Comparison of ENCODE assay signal across 9 mouse cellular contexts in the genomic region with DNA sequence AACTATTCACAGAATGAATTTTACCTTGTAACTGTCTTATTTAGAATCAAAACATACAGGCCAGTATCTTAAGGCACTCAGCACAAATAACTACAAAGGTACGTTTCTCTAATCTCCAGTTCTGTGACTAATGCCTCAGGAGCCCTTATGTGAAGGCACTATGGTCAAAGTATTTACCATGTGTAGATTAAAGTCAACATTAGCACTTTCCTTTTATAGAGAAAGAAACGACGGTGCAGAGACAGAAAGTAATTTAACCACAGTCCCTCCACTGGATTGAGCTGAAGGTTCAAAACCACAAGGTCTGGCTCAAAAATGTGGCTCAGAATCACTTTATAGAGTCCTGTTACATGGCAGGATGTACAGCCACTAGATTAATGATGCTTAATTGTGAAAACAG.
"Had no signal": no experiment of that assay in that cellular context is flagged by ENCODE, and none has a peak within 500 bp of the region (broad histone marks: within the 10 kb centered on the region; RNA-seq: fewer than 3 reads in every experiment).

No protein-coding gene starts in this region.

- H3K4me3 ChIP-seq: kidney, embryonic 15.5 days; limb, embryonic 15.5 days; midbrain, embryonic 12.5 days; myocyte; neural tube, embryonic 15.5 days had no signal

- H3K27me3 ChIP-seq: kidney, embryonic 15.5 days; limb, embryonic 15.5 days; liver, embryonic 15.5 days; midbrain, embryonic 12.5 days; neural tube, embryonic 15.5 days had no signal

- H3K9ac ChIP-seq: hindbrain, embryonic 14.5 days; kidney, embryonic 15.5 days; limb, embryonic 15.5 days; liver, embryonic 15.5 days; lung, embryonic 14.5 days; midbrain, embryonic 12.5 days; neural tube, embryonic 15.5 days had no signal

- H3K27ac ChIP-seq: hindbrain, embryonic 14.5 days; kidney, embryonic 15.5 days; limb, embryonic 15.5 days; liver, embryonic 15.5 days; midbrain, embryonic 12.5 days; neural tube, embryonic 15.5 days had no signal

- H3K4me2 ChIP-seq: hindbrain, embryonic 14.5 days; limb, embryonic 15.5 days; midbrain, embryonic 12.5 days; neural tube, embryonic 15.5 days had no signal

- DNase-seq: right cerebral cortex, postnatal 25 days had no signal

- H3K9me3 ChIP-seq: kidney, embryonic 15.5 days; limb, embryonic 15.5 days; liver, embryonic 15.5 days; midbrain, embryonic 12.5 days; neural tube, embryonic 15.5 days had no signal
